Mouse (Mus musculus) midbrain, embryonic 13.5 days (tissue): ENCODE results near the gene 4931429L15Rik. TPM values are rescaled to one million over a fixed set of nuclear protein-coding genes. Genes with fewer than 3 reads are reported as not detected.
"Not testable (repeated sequence)": the region's sequence is repeated elsewhere in the genome, so short reads cannot be mapped to it uniquely, and the experiment has no call there.

ENCODE experiments used
- ATAC-seq: fragments of 200-750 bp; cut with Nextera tagmentation; 2 replicates; pipeline ENCODE4 v1.8.0; 2017; ENCODE audit warnings: mild to moderate bottlenecking, moderate TSS enrichment, moderate library complexity
- H3K27ac ChIP-seq: fragments of 300-500 bp; sonication (generic); 2 replicates; pipeline ENCODE4 v1.5.1; 2015; ENCODE audit warnings: inconsistent platforms, mild to moderate bottlenecking, moderate library complexity
- H3K27me3 ChIP-seq: fragments of 300-500 bp; sonication (generic); 2 replicates; pipeline ENCODE4 v1.6.1; 2015; ENCODE audit warnings: mild to moderate bottlenecking, inconsistent platforms
- H3K36me3 ChIP-seq: fragments of 300-500 bp; sonication (generic); 2 replicates; pipeline ENCODE4 v1.6.1; 2015; ENCODE audit warnings: mild to moderate bottlenecking, inconsistent platforms
- H3K4me1 ChIP-seq: fragments of 300-500 bp; sonication (generic); replicated peaks from 2 replicates; pipeline ENCODE4 v1.6.1; 2015; ENCODE audit warnings: inconsistent platforms
- H3K4me2 ChIP-seq: fragments of 300-500 bp; sonication (generic); replicated peaks from 2 replicates; pipeline ENCODE4 v1.6.1; 2015; ENCODE audit warnings: moderate library complexity, mild to moderate bottlenecking, inconsistent platforms
- H3K4me3 ChIP-seq: fragments of 300-500 bp; sonication (generic); replicated peaks from 2 replicates; pipeline ENCODE4 v1.5.1; 2015; ENCODE audit warnings: mild to moderate bottlenecking, inconsistent platforms
- H3K9ac ChIP-seq: fragments of 300-500 bp; sonication (generic); replicated peaks from 2 replicates; pipeline ENCODE4 v1.6.1; 2015; ENCODE audit warnings: mild to moderate bottlenecking, inconsistent platforms
- H3K9me3 ChIP-seq: fragments of 300-500 bp; sonication (generic); 2 replicates; pipeline ENCODE4 v1.6.1; 2016; ENCODE audit warnings: mild to moderate bottlenecking, inconsistent platforms
- WGBS: fragments of 180-500 bp; shearing (Covaris S2); methylation state at CpG from one replicate; pipeline ENCODE4 v1.1.7; 2015; 5-methylcytosine and 5-hydroxymethylcytosine counted together
- polyA plus RNA-seq: library from polyadenylated mRNA; unstranded; fragments of >200 nt; fragmentation: Nextera tagmentation; extraction: Ambion mirVana; gene quantifications from 2 replicates; pipeline ENCODE4 v1.2.1, GENCODE M21; 2015

Gene 4931429L15Rik
- polyA plus RNA-seq, 1 experiment from 2014 or later: 0.13 TPM

GRCm38 (mm10) chr9:46337331-46337730, 17.5 kb upstream of the 4931429L15Rik start:
- Histone ChIP-seq H3K9me3 (no peaks in the 10 kb centered on the region), H3K4me3 (no peak overlapping the region), H3K27me3 (peaks cover 20% of the 10 kb centered on the region), H3K4me2 (0 out of 2 replicates have a peak overlapping the region, but pooled peaks have one; percentile 6), H3K9ac (no peak overlapping the region), H3K4me1 (peaks cover 33% of the 10 kb centered on the region), H3K27ac (peak overlapping the region; percentile 80), H3K36me3 (no peaks in the 10 kb centered on the region)
- peak; percentile 10; the same call in 1 of the 2 replicates for ATAC-seq
- 32% methylated on average over 7 of the region's 7 CpGs for WGBS

GRCm38 (mm10) chr9:46336294-46336693, 16.5 kb upstream of the 4931429L15Rik start:
- H3K9me3 ChIP-seq, ATAC-seq, H3K27ac ChIP-seq, H3K4me3 ChIP-seq, H3K4me2 ChIP-seq, H3K36me3 ChIP-seq, H3K9ac ChIP-seq: not testable (repeated sequence)
- 63% methylated on average over 13 of the region's 14 CpGs for WGBS
- peaks cover 33% of the 10 kb centered on the region for H3K4me1 ChIP-seq
- peaks cover 20% of the 10 kb centered on the region for H3K27me3 ChIP-seq

- H3K9ac ChIP-seq: no peak overlapping the region
- ATAC-seq: no peak
- no peaks in the 10 kb centered on the region for H3K9me3 ChIP-seq
- 77% methylated on average over 10 of the region's 10 CpGs for WGBS
- peaks cover 33% of the 10 kb centered on the region for H3K4me1 ChIP-seq
- no peak overlapping the region for H3K4me3 ChIP-seq
- no peak overlapping the region for H3K4me2 ChIP-seq
- H3K36me3 ChIP-seq: no peaks in the 10 kb centered on the region
- no peak overlapping the region for H3K27ac ChIP-seq
- H3K27me3 ChIP-seq: peaks cover 20% of the 10 kb centered on the region
Observed at GRCm38 (mm10) chr9:46335461-46335995, 15.7 kb upstream of the 4931429L15Rik start.

DNA sequence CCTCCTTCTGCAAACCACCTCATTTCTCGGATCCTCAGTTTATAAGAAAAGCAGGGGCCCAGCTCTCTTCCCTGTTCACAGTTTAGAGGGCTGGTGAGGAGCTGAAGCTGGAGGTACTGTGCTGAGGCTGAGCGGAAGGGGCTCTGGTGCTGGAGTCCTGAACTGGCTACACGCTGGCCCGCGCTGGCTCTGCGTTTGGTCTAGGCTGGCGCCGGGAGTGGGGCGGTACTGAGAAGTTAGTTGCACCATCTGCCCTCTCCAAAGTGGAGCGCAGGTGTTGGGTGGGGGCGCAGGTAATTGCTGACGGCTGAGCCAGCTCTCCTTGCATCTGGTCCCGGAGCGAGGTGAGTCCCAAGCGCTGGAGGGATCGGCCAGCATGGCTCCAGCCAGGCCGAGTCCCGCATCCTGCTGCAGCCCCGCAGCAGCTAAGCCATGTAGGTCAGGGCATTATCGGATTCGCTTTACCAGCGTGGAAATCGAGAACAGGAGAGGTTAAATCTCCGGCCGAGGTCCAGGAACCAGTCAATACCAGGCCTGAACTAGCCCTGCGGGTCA, 14.8 kb upstream of the 4931429L15Rik start:
- WGBS: 24% methylated on average over 26 of the region's 26 CpGs
- Histone ChIP-seq H3K4me3 (no peak overlapping the region), H3K4me1 (peaks cover 36% of the 10 kb centered on the region), H3K4me2 (no peak overlapping the region), H3K27ac (no peak overlapping the region), H3K36me3 (no peaks in the 10 kb centered on the region), H3K9me3 (no peaks in the 10 kb centered on the region), H3K27me3 (peaks cover 20% of the 10 kb centered on the region), H3K9ac (no peak overlapping the region)
- no peak for ATAC-seq

- H3K27ac ChIP-seq: no peak overlapping the region
- no peaks in the 10 kb centered on the region for H3K9me3 ChIP-seq
- ATAC-seq: no peak
- WGBS: 40% methylated on average over 1 of the region's 1 CpGs
- H3K4me1 ChIP-seq: peaks cover 27% of the 10 kb centered on the region
- no peak overlapping the region for H3K4me3 ChIP-seq
- no peak overlapping the region for H3K9ac ChIP-seq
- peaks cover 20% of the 10 kb centered on the region for H3K27me3 ChIP-seq
- no peaks in the 10 kb centered on the region for H3K36me3 ChIP-seq
- no peak overlapping the region for H3K4me2 ChIP-seq
Observed at GRCm38 (mm10) chr9:46331301-46331700, 11.5 kb upstream of the 4931429L15Rik start.

DNA sequence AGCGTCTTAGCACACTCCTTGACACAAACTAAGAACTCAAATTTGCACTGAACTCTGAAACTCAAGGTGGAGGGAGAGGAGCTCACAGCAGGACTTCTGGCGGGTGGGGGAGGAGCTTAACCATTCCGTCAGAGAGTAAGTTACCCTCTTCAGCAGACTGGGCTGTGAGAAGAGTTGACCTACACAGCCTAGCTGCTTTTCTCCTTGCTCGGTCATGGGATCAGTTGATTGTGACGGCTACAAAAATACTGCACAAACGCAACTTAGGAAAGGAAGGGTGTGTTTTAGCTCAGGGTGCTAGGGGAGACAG, 10.8 kb upstream of the 4931429L15Rik start:
- 46% methylated on average over 6 of the region's 6 CpGs for WGBS
- Histone ChIP-seq H3K4me1 (peaks cover 27% of the 10 kb centered on the region), H3K4me3 (no peak overlapping the region), H3K27ac (no peak overlapping the region), H3K4me2 (no peak overlapping the region), H3K9ac (no peak overlapping the region), H3K36me3 (no peaks in the 10 kb centered on the region), H3K9me3 (no peaks in the 10 kb centered on the region), H3K27me3 (peaks cover 17% of the 10 kb centered on the region)
- ATAC-seq: no peak

GRCm38 (mm10) chr9:46329801-46330585, 10.2 kb upstream of the 4931429L15Rik start:
- H3K4me3 ChIP-seq: no peak overlapping the region
- peak overlapping the region; percentile 89 for H3K27ac ChIP-seq
- no peaks in the 10 kb centered on the region for H3K9me3 ChIP-seq
- peaks cover 27% of the 10 kb centered on the region for H3K4me1 ChIP-seq
- no peaks in the 10 kb centered on the region for H3K36me3 ChIP-seq
- H3K4me2 ChIP-seq: no peak overlapping the region
- peak overlapping the region; percentile 58; the same call in 1 of the 2 replicates for H3K9ac ChIP-seq
- WGBS: 15% methylated on average over 24 of the region's 24 CpGs
- peaks cover 12% of the 10 kb centered on the region for H3K27me3 ChIP-seq
- ATAC-seq: no peak

DNA sequence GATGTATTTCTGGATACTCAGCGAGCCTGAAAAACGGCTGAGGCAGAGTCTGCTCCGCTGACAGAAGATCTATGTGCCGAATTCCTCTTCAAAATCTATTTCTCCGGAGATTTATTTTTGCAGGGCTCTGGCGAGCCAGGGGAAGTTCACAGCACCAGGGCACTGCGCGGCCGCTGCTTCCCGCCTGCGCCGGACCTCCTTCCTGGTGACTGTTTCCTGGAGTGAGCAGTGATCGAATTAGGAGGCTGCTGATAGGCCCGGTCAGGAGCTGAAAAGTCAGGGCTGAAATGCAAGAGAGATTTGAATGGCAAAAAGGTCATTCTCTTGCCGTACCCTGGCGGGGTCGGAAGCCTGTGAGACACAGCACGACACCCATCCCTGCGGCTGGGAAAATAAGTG, 9.5 kb upstream of the 4931429L15Rik start:
- no peaks in the 10 kb centered on the region for H3K9me3 ChIP-seq
- H3K4me3 ChIP-seq: peak overlapping the region; percentile 21
- H3K9ac ChIP-seq: peak overlapping the region; percentile 58
- H3K36me3 ChIP-seq: no peaks in the 10 kb centered on the region
- WGBS: 3% methylated on average over 19 of the region's 19 CpGs
- ATAC-seq: peak; percentile 44
- H3K27ac ChIP-seq: peak overlapping the region; percentile 89
- H3K4me1 ChIP-seq: peaks cover 19% of the 10 kb centered on the region
- peak overlapping the region; percentile 51 for H3K4me2 ChIP-seq
- peaks cover 4% of the 10 kb centered on the region; the same call in 1 of the 2 replicates for H3K27me3 ChIP-seq

- H3K4me3 ChIP-seq: peak overlapping the region; percentile 21
- peak overlapping the region; percentile 51 for H3K4me2 ChIP-seq
- peak overlapping the region; percentile 89 for H3K27ac ChIP-seq
- no peaks in the 10 kb centered on the region for H3K27me3 ChIP-seq
- H3K4me1 ChIP-seq: peaks cover 18% of the 10 kb centered on the region
- WGBS: under 1% methylated on average over 30 of the region's 30 CpGs
- peak; percentile 73 for ATAC-seq
- H3K9me3 ChIP-seq: no peaks in the 10 kb centered on the region
- H3K9ac ChIP-seq: peak overlapping the region; percentile 58
- no peaks in the 10 kb centered on the region for H3K36me3 ChIP-seq
Observed at GRCm38 (mm10) chr9:46328572-46329249, 8.9 kb upstream of the 4931429L15Rik start.

- peak overlapping the region; percentile 58 for H3K9ac ChIP-seq
- no peaks in the 10 kb centered on the region for H3K36me3 ChIP-seq
- H3K27ac ChIP-seq: peak overlapping the region; percentile 89
- no peaks in the 10 kb centered on the region for H3K27me3 ChIP-seq
- ATAC-seq: peak; percentile 26; the same call in 1 of the 2 replicates
- peak overlapping the region; percentile 51 for H3K4me2 ChIP-seq
- WGBS: 60% methylated on average over 25 of the region's 25 CpGs
- H3K9me3 ChIP-seq: no peaks in the 10 kb centered on the region
- H3K4me3 ChIP-seq: no peak overlapping the region
- peaks cover 18% of the 10 kb centered on the region for H3K4me1 ChIP-seq
Observed at GRCm38 (mm10) chr9:46327706-46328571, 8.2 kb upstream of the 4931429L15Rik start.

DNA sequence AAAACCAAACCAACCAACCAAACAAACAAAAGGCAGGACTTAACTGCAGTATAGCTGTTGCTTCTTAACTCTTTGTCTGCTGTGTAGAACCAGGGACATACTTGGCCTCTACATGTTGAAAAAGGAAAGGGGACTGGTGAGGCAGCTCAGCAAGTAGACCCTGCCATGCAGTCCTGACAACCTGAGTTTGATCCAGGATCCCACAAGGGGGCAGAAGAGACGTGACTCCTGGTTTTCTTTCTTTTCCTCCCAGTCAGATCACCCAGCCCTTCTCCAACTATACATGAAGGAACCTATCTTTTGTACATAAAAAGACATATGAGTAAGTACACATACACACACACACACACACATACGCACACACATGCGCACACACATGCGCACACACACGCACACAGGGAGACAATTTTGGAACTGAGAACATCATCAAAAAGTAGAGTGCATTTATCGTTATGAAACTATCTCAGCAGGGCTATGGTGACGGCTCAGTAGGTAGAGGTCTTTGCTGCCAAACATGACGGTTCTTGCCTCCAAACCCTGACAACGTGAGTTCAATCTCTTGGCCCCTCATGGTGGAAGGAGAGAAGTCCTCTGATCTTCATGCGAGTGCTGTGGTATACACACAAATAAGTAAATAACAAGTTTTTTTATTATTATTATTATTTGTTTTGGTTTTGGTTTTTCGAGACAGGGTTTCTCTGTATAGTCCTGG, 7.1 kb upstream of the 4931429L15Rik start:
- ATAC-seq: no peak
- Histone ChIP-seq H3K27me3 (no peaks in the 10 kb centered on the region), H3K36me3 (no peaks in the 10 kb centered on the region), H3K4me1 (peaks cover 18% of the 10 kb centered on the region), H3K27ac (no peak overlapping the region), H3K4me2 (no peak overlapping the region), H3K9ac (no peak overlapping the region), H3K9me3 (no peaks in the 10 kb centered on the region), H3K4me3 (no peak overlapping the region)
- WGBS: 90% methylated on average over 11 of the region's 11 CpGs
